Mouse (Mus musculus): ENCODE data around the gene Anln. TPM values are rescaled to one million over a fixed set of nuclear protein-coding genes. Genes with fewer than 3 reads are reported as not detected.
A peak's percentile ranks its signal among the peaks of the same experiment; 100 is the strongest.

Gene Anln
- polyA plus RNA-seq, 1 experiment from 2014 or later = 55.7 TPM

DNA sequence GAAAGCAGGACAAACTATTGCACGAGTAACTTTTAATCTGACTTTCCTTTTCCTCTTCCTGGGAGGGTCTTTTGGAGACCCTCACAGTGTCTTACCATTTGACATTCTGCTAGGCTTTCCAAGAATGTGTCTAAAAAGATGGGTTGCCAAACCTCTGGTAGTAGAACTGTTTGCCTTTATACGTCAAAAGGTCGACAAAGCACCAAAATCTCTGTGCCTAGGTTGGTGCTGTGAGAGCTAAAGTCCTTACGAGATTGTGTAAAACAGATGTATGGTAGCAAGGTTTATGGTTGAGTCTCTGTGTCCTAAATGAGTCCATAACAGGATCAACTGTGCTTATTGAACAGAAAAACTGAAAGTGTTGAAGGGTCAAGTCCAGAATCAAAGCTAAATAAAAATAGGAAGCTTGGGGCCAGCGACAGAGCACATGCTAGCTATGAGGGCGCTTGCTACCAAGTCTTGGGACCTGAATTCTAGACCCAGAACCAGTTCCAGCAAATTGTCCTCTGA, 803 bp upstream of the Anln start:
- H3K4me2 ChIP-seq (ENCODE audit: low read length) = peak overlapping the region; percentile 72
- H3K9me3 ChIP-seq (ENCODE audit: control insufficient read depth, low read length) = no peaks in the 10 kb centered on the region
- H3K4me3 ChIP-seq (ENCODE audit: low read depth, low read length) = peak overlapping the region; percentile 98
- DNase-seq (ENCODE audit: low spot score) = no peak
- 62% methylated on average over 6 of the region's 6 CpGs for WGBS
- ATAC-seq (replicated peaks; ENCODE audit: low FRiP score, low TSS enrichment, low read depth) = no peak
- H3K4me1 ChIP-seq (replicated peaks; ENCODE audit: control insufficient read depth, insufficient read depth, low read length) = peaks cover 13% of the 10 kb centered on the region
- peak overlapping the region; percentile 92 for H3K27ac ChIP-seq (ENCODE audit: low read depth)
- no peaks in the 10 kb centered on the region for H3K27me3 ChIP-seq (replicated peaks; ENCODE audit: control insufficient read depth, insufficient read depth, low read length)
- H3K36me3 ChIP-seq (ENCODE audit: control insufficient read depth, insufficient read depth, low read length) = no peaks in the 10 kb centered on the region
- H3K9ac ChIP-seq (ENCODE audit: low read length) = peak overlapping the region; percentile 75; the same call in 1 of the 2 replicates

GRCm38 (mm10) chr9:22388401-22388980, 497 bp downstream of the Anln start:
- Histone ChIP-seq H3K9me3 (ENCODE audit: control insufficient read depth, low read length) (no peaks in the 10 kb centered on the region), H3K27me3 (replicated peaks; ENCODE audit: control insufficient read depth, insufficient read depth, low read length) (no peaks in the 10 kb centered on the region), H3K4me1 (replicated peaks; ENCODE audit: control insufficient read depth, insufficient read depth, low read length) (peaks cover 13% of the 10 kb centered on the region), H3K36me3 (ENCODE audit: control insufficient read depth, insufficient read depth, low read length) (no peaks in the 10 kb centered on the region), H3K4me3 (ENCODE audit: low read depth, low read length) (peak overlapping the region; percentile 98), H3K9ac (ENCODE audit: low read length) (peak overlapping the region; percentile 75), H3K27ac (ENCODE audit: low read depth) (peak overlapping the region; percentile 92), H3K4me2 (ENCODE audit: low read length) (peak overlapping the region; percentile 72)
- DNase-seq (ENCODE audit: low spot score) (peak; percentile 79), ATAC-seq (replicated peaks; ENCODE audit: low FRiP score, low TSS enrichment, low read depth) (peak; percentile 74)
- under 1% methylated on average over 41 of the region's 41 CpGs for WGBS

GRCm38 (mm10) chr9:22387901-22388300, 1.1 kb downstream of the Anln start:
- H3K4me3 ChIP-seq (ENCODE audit: low read depth, low read length) = peak overlapping the region; percentile 98
- peak overlapping the region; percentile 75 for H3K9ac ChIP-seq (ENCODE audit: low read length)
- WGBS = 20% methylated on average over 6 of the region's 6 CpGs
- no peaks in the 10 kb centered on the region for H3K9me3 ChIP-seq (ENCODE audit: control insufficient read depth, low read length)
- ATAC-seq (replicated peaks; ENCODE audit: low FRiP score, low TSS enrichment, low read depth) (no peak), DNase-seq (ENCODE audit: low spot score) (no peak)
- peaks cover 13% of the 10 kb centered on the region for H3K4me1 ChIP-seq (replicated peaks; ENCODE audit: control insufficient read depth, insufficient read depth, low read length)
- peak overlapping the region; percentile 72 for H3K4me2 ChIP-seq (ENCODE audit: low read length)
- H3K36me3 ChIP-seq (ENCODE audit: control insufficient read depth, insufficient read depth, low read length) = no peaks in the 10 kb centered on the region
- no peaks in the 10 kb centered on the region for H3K27me3 ChIP-seq (replicated peaks; ENCODE audit: control insufficient read depth, insufficient read depth, low read length)
- peak overlapping the region; percentile 92 for H3K27ac ChIP-seq (ENCODE audit: low read depth)

GRCm38 (mm10) chr9:22385890-22386289, 3.1 kb downstream of the Anln start:
- Histone ChIP-seq H3K36me3 (ENCODE audit: control insufficient read depth, insufficient read depth, low read length) (peaks cover 12% of the 10 kb centered on the region), H3K4me1 (replicated peaks; ENCODE audit: control insufficient read depth, insufficient read depth, low read length) (peaks cover 13% of the 10 kb centered on the region), H3K27ac (ENCODE audit: low read depth) (no peak overlapping the region), H3K9me3 (ENCODE audit: control insufficient read depth, low read length) (no peaks in the 10 kb centered on the region), H3K4me3 (ENCODE audit: low read depth, low read length) (no peak overlapping the region), H3K4me2 (ENCODE audit: low read length) (no peak overlapping the region), H3K9ac (ENCODE audit: low read length) (no peak overlapping the region), H3K27me3 (replicated peaks; ENCODE audit: control insufficient read depth, insufficient read depth, low read length) (no peaks in the 10 kb centered on the region)
- WGBS = 81% methylated on average over 2 of the region's 2 CpGs
- DNase-seq (ENCODE audit: low spot score) (no peak), ATAC-seq (replicated peaks; ENCODE audit: low FRiP score, low TSS enrichment, low read depth) (no peak)

GRCm38 (mm10) chr9:22376086-22376485, 12.9 kb downstream of the Anln start:
- H3K9me3 ChIP-seq (ENCODE audit: control insufficient read depth, low read length) = no peaks in the 10 kb centered on the region
- no peak overlapping the region for H3K9ac ChIP-seq (ENCODE audit: low read length)
- H3K36me3 ChIP-seq (ENCODE audit: control insufficient read depth, insufficient read depth, low read length) = peaks cover 89% of the 10 kb centered on the region
- H3K27ac ChIP-seq (ENCODE audit: low read depth) = no peak overlapping the region
- ATAC-seq (replicated peaks; ENCODE audit: low FRiP score, low TSS enrichment, low read depth) (no peak), DNase-seq (ENCODE audit: low spot score) (no peak)
- no peaks in the 10 kb centered on the region for H3K4me1 ChIP-seq (replicated peaks; ENCODE audit: control insufficient read depth, insufficient read depth, low read length)
- H3K4me3 ChIP-seq (ENCODE audit: low read depth, low read length) = no peak overlapping the region
- 85% methylated on average over 5 of the region's 5 CpGs for WGBS
- no peaks in the 10 kb centered on the region for H3K27me3 ChIP-seq (replicated peaks; ENCODE audit: control insufficient read depth, insufficient read depth, low read length)
- H3K4me2 ChIP-seq (ENCODE audit: low read length) = no peak overlapping the region

GRCm38 (mm10) chr9:22372760-22373159, 16.2 kb downstream of the Anln start:
- Histone ChIP-seq H3K36me3 (ENCODE audit: control insufficient read depth, insufficient read depth, low read length) (peaks cover 90% of the 10 kb centered on the region), H3K9ac (ENCODE audit: low read length) (no peak overlapping the region), H3K27me3 (replicated peaks; ENCODE audit: control insufficient read depth, insufficient read depth, low read length) (no peaks in the 10 kb centered on the region), H3K4me1 (replicated peaks; ENCODE audit: control insufficient read depth, insufficient read depth, low read length) (no peaks in the 10 kb centered on the region), H3K4me2 (ENCODE audit: low read length) (no peak overlapping the region), H3K27ac (ENCODE audit: low read depth) (no peak overlapping the region), H3K9me3 (ENCODE audit: control insufficient read depth, low read length) (no peaks in the 10 kb centered on the region), H3K4me3 (ENCODE audit: low read depth, low read length) (no peak overlapping the region)
- DNase-seq (ENCODE audit: low spot score) (no peak), ATAC-seq (replicated peaks; ENCODE audit: low FRiP score, low TSS enrichment, low read depth) (no peak)
- 96% methylated on average over 4 of the region's 4 CpGs for WGBS

DNA sequence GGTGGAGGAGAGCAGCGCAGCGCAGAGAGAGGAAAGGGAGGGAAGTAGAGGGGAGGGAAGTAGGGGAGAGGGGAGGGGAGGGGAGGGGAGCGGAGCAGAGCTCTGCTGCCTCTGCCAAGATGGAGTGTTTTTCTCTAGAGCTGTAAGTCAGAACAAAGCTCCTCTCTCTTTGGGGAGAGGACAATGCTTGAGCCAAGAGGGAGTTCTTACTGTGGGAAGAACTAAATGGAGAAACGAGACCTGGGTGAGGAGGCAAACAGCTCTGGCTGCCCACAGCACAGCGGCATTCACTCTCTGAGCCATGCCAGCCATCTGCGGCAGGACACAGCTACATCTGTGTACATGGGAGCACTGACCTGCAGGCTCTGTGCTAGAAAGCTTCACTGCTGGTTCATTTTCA, 21.0 kb downstream of the Anln start:
- Histone ChIP-seq H3K36me3 (ENCODE audit: control insufficient read depth, insufficient read depth, low read length) (peaks cover 94% of the 10 kb centered on the region), H3K4me2 (ENCODE audit: low read length) (no peak overlapping the region), H3K9me3 (ENCODE audit: control insufficient read depth, low read length) (no peaks in the 10 kb centered on the region), H3K27me3 (replicated peaks; ENCODE audit: control insufficient read depth, insufficient read depth, low read length) (no peaks in the 10 kb centered on the region), H3K27ac (ENCODE audit: low read depth) (no peak overlapping the region), H3K9ac (ENCODE audit: low read length) (no peak overlapping the region), H3K4me1 (replicated peaks; ENCODE audit: control insufficient read depth, insufficient read depth, low read length) (no peaks in the 10 kb centered on the region), H3K4me3 (ENCODE audit: low read depth, low read length) (no peak overlapping the region)
- DNase-seq (ENCODE audit: low spot score) (no peak), ATAC-seq (replicated peaks; ENCODE audit: low FRiP score, low TSS enrichment, low read depth) (no peak)
- 74% methylated on average over 6 of the region's 6 CpGs for WGBS

DNA sequence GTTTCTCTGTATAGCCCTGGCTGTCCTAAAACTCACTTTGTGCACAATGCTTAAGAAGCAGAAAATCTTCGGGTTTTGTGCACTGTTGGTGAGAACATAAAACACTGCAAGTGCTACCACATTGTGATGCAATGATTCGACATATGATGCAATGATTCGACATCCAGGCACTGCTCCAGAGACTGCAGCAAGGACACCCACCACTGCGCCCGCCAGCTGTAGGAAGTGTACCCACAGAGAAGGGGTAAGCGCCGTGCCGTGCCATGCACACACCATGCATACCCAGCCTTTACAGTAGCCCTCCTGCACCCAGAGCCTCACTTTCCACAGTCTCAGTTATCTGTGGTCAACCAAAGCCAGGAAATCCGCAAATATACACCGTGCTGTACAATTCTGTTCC, 22.4 kb downstream of the Anln start:
- no peaks in the 10 kb centered on the region for H3K4me1 ChIP-seq (replicated peaks; ENCODE audit: control insufficient read depth, insufficient read depth, low read length)
- DNase-seq (ENCODE audit: low spot score) = no peak
- H3K4me3 ChIP-seq (ENCODE audit: low read depth, low read length) = no peak overlapping the region
- H3K27me3 ChIP-seq (replicated peaks; ENCODE audit: control insufficient read depth, insufficient read depth, low read length) = no peaks in the 10 kb centered on the region
- H3K27ac ChIP-seq (ENCODE audit: low read depth) = no peak overlapping the region
- H3K9ac ChIP-seq (ENCODE audit: low read length) = no peak overlapping the region
- H3K36me3 ChIP-seq (ENCODE audit: control insufficient read depth, insufficient read depth, low read length) = peaks cover 93% of the 10 kb centered on the region
- H3K4me2 ChIP-seq (ENCODE audit: low read length) = no peak overlapping the region
- no peak for ATAC-seq (replicated peaks; ENCODE audit: low FRiP score, low TSS enrichment, low read depth)
- WGBS = 90% methylated on average over 10 of the region's 10 CpGs
- H3K9me3 ChIP-seq (ENCODE audit: control insufficient read depth, low read length) = no peaks in the 10 kb centered on the region

GRCm38 (mm10) chr9:22366221-22366620, 22.8 kb downstream of the Anln start:
- Histone ChIP-seq H3K4me3 (ENCODE audit: low read depth, low read length) (no peak overlapping the region), H3K4me2 (ENCODE audit: low read length) (no peak overlapping the region), H3K9me3 (ENCODE audit: control insufficient read depth, low read length) (no peaks in the 10 kb centered on the region), H3K27me3 (replicated peaks; ENCODE audit: control insufficient read depth, insufficient read depth, low read length) (no peaks in the 10 kb centered on the region), H3K36me3 (ENCODE audit: control insufficient read depth, insufficient read depth, low read length) (peaks cover 93% of the 10 kb centered on the region), H3K27ac (ENCODE audit: low read depth) (no peak overlapping the region), H3K4me1 (replicated peaks; ENCODE audit: control insufficient read depth, insufficient read depth, low read length) (no peaks in the 10 kb centered on the region), H3K9ac (ENCODE audit: low read length) (no peak overlapping the region)
- ATAC-seq (replicated peaks; ENCODE audit: low FRiP score, low TSS enrichment, low read depth) (no peak), DNase-seq (ENCODE audit: low spot score) (no peak)
- 95% methylated on average over 2 of the region's 2 CpGs for WGBS
